Mouse (Mus musculus) kidney, adult 2 months (tissue): Measurements from ENCODE around the gene Wdr92.

Source experiments
- CTCF ChIP-seq: fragments of 200-500 bp; conservative IDR thresholded peaks from 2 replicates; pipeline ENCODE4 v1.5.1; 2011; ENCODE audit warnings: low read depth, mild to moderate bottlenecking, control low read depth, low read length, moderate library complexity, mixed read lengths; ENCODE audit not compliant: insufficient read depth, insufficient read length
- POLR2A ChIP-seq: fragments of 200-500 bp; IDR thresholded peaks from one replicate; pipeline ENCODE4 v1.6.1; 2011; ENCODE audit warnings: low read depth, low read length, control low read depth

DNA sequence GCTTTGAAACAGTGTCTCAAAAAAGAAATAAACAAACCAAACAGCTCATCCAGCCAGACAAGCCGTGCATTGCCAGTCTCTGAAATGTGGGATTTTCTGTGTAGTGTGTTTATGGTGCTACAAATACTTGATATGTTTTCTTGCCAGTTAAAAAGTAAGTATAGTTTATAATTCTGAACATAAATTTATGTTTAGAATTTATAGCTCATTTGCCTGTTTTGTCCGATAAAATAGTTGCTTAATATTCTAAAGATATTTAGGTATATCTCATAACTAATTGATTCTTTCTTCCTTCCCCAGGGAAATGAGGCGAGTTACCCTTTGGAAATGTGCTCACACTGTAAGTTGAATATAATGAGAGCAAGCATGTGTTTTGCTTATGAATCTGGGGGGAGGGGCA, at the start of gene Wdr92:
- TF ChIP-seq CTCF (no peak), POLR2A (no peak)
